Mouse (Mus musculus) ES-E14 (cell line): ENCODE results near the gene Padi2.

Experiments used
- CHD2 ChIP-seq: IDR thresholded peaks from 2 replicates; pipeline ENCODE4 v1.6.1; 2014; ENCODE audit warnings: mild to moderate bottlenecking, low read depth, low read length, inconsistent platforms
- HCFC1 ChIP-seq: IDR thresholded peaks from 2 replicates; pipeline ENCODE4 v1.6.1; 2012; ENCODE audit warnings: low read length, inconsistent platforms, borderline replicate concordance; ENCODE audit not compliant: insufficient read depth
- ZC3H11A ChIP-seq: IDR thresholded peaks from 2 replicates; pipeline ENCODE4 v1.6.1; 2012; ENCODE audit warnings: low read depth, mild to moderate bottlenecking, inconsistent platforms, low read length, borderline replicate concordance
- ZNF384 ChIP-seq: IDR thresholded peaks from 2 replicates; pipeline ENCODE4 v1.6.1; 2012; ENCODE audit warnings: low read depth, low read length, inconsistent platforms

DNA sequence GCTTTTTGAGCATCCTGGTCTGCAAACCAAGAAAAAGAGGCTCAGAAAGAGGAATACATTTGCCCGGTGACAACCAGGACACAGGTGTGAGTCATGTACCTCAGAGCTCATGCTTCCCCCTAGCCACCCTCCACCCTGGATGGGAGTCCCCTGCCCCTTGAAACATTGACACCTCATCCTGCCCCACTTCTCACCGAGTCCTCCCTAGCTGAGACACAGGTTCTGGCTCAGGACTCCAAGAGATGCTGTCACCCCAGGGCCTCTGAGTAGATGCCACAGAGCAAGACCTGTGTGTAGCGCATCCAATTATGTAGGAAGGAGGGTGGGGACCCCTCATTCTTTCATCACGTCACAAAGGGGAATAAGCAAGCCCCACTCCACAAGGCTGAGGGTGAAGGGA, 3.4 kb downstream of the Padi2 start:
- no peak for TF ChIP-seq ZC3H11A
- no peak for TF ChIP-seq HCFC1
- TF ChIP-seq CHD2 = no peak
- TF ChIP-seq ZNF384 = no peak
